Mouse (Mus musculus): ENCODE data around the gene Mvp.

Gene Mvp

DNA sequence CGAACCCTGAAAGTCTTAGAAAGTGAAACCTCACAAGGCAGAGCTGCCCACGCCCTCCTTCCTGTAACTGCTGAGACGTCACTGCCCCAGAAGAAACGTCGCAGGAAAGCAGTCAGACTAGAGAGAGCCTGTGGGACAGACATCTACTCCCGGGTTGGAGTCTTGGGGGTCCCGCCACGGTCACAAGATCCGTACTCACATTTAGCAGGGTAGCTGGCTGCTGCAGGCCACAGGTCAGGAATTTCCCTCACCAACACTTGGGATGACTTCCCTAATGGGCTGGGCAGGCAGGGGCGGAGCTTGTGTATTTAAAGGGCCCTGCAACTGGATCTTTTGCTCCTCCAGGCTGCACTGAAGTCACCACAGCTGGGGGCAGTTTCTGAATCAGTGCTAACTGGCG is at the start of gene Mvp:
TSS of gene Mvp (minus strand) at position 302 of the 400 bp plus-strand sequence.
- DNase-seq (ENCODE audit: low spot score): no peak

DNA sequence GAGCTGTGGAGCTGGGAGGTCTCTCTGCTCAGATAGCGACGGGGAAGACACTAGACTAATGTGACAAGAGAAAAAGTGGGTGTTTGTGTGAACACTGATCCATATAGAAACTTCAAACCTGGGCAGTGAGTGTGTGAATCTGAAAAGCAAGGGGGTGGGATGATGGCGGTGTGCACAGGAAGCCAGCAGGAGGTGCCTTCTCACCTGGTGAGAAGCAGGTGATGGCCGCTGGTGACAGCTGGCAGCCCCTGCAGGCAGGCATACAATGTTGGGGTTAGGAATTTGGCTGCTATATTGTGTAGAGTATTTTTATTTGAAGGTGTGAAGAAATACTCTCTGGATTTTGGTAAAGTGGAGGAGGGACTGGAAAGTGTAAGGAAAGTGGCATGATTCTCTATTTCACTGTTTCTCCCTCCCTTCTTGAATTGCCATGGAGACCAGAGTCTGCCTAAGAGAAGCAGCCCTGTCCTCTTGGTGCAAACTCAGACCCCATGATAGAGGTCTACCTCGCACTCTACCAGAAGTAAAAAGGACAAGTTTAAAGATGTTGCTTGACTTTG is 40.7 kb upstream of the Mvp start:
- no peak for DNase-seq (ENCODE audit: low spot score)

DNA sequence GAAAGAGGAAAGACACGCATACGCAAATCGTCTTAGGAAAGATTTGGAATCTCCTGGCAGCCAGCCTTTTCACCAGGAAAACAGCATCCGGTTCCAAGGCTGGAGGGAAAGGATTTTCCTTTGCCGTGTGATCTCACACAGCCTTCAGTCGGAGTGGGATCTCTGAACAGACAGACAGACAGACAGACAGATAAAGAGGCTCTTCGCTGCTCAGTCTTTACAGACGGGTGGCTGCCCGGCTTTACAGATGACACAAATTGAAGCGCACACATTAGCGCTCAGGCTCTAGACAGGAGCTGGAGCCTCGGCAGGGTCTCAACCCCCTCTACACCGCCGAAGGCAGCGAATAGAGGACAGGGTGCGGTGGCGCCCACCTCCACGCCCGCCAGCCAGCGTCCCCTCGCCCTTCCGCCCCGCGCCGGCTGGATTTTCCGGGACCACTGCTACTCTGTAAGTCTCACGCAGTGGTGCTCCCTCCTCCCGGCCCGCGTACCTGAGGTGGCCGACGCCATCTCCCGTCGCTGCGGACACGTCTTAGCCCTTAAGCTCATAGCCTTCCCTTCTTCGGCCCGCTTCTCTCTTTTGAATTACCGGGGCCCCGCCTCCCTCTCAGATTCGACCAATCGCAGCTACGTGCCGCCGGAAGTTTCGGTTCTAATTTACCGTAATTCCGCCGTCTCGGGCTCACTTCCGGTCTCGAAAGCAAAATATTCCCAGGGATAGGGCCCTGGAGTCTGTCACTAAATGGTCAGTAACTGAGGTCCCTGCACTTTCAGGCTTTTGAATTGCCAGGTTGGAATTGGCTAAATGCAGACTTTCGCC is 27.6 kb upstream of the Mvp start, which contains the start of gene Kif22:
TSS of gene Kif22 (minus strand) at position 621 of the 822 bp plus-strand sequence.
- DNase-seq (ENCODE audit: low spot score): no peak

DNA sequence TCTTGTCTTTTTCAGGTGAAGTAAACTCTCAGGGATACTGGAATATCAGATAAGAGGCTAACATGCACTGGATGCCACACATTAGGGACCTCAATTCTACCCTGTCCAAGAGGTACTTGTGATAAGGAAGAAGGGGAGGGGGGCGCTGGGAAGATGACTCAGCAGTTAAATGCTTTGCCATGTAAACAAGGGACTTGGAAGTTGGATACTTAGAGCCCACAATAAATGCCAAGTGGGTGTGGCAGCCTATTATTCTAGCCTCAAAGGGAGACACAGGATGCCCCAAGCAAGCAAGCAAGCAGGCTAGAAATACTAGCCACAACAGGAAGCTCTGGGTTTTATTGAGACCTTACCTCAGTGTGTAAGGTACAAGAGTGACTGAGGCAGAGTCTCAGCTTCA is 16.8 kb upstream of the Mvp start:
- no peak for DNase-seq (ENCODE audit: low spot score)

DNA sequence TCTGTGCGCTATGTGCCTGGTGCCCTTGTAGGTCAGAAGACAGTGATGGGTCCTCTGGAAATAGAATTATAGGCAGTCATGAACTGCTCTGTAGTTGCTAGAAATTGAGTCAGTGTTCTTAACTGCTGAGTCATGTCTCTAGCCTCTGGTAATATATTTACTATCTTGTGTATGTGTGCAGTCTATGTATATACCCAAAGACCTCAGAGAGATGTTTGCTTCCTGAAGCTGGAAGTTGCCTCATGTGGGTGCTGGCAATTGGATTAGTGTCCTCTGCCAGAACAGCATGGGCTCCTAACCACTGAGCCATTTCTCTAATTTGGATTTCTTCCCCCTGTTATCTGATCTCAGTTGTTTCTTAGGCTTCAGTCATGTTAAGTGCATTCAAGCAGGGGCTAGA is 15.8 kb upstream of the Mvp start:
- DNase-seq (ENCODE audit: low spot score): no peak

DNA sequence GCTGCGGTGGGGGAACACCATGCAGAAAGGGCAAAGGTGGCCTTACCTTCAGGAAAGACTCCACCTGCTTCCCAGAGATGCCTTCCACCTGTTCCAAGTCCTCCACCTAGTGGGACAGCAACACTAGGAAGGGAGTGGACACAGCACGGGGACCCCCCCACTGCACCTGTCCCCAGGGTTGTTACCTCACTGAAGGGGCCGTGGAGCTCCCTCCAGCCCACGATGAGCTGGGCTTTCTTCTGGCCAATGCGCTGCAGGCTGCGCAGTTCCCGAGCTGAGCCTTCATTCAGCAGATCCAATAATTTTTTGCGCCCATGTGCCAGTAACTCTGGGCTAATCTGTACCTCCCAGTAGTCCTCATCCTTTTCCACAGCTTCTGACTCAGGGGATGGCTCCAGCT is 13.5 kb upstream of the Mvp start:
- no peak for DNase-seq (ENCODE audit: low spot score)

DNA sequence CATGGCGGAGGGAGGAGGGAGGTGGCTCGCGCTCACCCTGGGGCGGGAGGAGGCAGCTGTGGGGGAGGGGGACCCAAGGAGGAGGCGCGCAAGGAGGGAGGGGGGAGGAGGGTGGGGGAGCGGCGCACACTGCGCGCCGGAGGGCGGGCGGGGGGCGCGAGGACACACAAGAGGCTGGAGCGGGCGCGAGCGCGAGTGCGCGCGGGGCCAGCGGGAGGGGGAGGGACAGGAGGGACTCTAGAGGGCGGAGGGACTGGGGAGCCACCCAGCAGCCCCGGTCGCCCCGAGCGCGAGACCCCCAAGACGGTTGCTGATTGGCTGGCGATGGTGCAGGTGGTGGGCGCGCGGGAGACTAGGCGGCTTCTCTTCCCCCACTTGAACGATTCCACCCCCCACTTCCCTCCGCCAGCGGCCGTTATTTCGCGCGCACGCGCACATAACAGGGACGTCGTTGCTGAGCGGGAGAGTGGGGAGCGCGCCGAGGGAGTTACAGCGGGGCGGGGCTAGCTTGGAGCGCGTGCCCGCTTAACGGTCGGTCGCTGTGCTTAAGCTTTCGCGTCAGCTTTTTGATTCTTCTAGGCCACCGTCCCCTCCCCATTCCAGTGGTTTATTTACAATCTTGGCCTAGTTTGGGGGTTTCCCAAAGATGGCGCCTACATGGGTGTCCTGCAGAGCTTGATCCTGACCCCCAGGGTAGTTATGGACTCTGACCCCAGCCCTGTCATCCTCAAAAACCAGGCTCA is 12.7 kb upstream of the Mvp start, which contains the start of gene Maz:
TSS of gene Maz (minus strand) at position 54 of the 743 bp plus-strand sequence.
- peak; percentile 99 for DNase-seq (ENCODE audit: low spot score)

DNA sequence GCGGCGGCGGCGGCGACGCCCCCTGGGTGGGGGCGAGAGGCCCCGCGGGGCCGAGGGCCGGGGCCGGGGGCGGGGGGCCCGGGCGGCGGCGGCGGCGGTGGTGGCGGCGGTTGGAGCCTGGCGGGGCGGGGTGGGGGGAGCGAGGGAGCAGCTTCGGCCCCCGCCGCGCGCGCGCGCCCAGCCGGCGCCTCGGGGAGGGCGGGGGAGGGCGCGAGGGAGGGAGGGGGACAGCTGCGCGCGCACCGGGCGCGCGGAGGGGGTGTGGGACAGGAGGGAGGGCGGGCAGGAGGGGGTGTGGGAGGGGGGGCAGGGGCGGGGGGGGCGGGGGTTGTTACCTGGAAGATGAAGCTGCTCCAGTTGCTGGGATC is 12.2 kb upstream of the Mvp start:
- DNase-seq (ENCODE audit: low spot score): no peak

DNA sequence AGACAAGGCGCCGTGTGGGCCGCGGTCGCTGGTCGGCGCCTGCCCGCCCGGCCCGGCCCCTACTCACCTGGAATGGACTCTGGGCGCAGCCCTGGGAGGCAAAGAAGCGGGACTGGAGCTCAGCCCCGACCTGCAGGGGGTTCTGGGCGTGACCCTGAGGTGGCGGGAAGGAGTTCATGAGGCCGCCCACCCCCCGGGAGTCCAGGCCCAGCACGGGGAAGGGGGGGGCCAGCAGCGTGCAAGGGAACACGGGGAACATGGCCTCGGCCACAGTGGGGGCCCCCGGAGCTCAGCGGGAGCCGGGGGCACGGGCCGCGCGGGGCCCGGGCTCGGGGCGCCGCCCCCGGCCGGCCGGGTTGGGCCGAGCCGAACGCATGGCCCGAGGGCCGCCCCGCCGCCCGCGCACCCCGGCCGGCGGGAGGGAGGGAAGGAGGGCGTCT is 11.8 kb upstream of the Mvp start:
- no peak for DNase-seq (ENCODE audit: low spot score)

DNA sequence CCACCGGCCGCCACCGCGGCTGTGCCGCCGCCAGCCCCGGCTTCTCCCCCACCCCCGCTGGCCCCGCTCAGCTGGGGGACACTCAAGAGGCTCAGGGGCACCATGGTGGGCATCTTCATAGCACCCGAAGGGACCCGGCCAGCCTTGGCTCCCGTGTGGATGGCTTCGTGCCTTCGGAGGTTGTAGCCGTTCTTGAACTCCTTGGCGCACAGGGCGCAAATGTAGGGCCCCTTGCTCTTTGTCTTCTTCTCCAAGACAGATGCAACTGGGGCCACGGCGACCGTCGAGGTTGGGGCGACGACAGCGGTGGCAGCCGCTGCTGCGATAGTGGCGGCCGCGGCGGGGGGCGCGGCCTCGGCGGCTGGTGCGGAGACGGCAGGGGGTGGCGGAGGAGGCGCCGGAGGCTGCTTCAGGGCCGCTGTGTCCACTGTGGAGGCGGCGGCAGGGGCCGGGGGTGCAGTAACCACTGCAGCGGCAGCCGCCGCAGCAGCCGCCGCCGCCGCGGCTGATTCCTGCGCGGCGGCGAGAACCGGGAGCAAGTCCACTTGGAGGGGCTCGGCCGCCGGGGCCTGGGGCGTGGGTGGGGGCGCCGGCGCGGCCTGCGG is 11.2 kb upstream of the Mvp start:
- DNase-seq (ENCODE audit: low spot score): no peak

DNA sequence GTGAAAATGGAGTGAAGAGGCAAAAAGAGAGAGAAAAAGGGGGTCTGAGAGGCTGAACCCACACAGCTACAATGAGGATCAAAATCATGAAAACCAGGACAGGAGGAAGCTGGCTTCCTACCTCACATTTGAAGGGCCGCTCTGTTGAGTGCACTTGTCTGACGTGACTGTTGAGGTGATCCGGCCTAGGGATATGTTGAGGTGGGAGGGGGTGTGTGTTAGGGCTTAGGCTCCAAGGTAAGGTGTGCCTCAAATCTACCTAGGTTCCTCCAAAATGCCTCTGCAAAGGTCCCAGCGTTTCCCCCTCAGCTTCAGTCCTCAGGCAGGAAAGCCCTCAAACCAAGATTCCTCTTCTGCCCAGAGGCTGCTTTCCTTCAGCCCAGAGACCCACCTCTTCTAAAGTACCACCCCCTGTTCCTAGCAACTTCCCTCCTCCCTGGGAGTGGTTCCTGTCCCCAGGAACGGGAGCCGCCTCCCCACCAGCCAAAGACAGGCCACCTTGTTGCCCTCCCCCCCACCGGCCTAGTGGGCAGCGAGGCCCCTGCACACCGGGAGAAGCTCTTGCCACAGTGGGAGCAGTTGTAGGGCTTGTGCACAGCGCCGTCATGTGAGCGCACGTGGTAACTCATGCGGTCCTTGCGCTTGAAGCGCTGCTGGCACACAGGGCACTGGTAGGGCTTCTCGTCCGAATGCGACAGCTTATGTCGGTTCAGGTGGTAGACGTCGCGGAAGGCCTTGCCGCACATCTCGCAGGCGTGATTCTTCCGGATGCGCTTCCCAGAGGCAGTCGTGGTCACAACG is 10.5 kb upstream of the Mvp start:
- DNase-seq (ENCODE audit: low spot score): peak; percentile 68

DNA sequence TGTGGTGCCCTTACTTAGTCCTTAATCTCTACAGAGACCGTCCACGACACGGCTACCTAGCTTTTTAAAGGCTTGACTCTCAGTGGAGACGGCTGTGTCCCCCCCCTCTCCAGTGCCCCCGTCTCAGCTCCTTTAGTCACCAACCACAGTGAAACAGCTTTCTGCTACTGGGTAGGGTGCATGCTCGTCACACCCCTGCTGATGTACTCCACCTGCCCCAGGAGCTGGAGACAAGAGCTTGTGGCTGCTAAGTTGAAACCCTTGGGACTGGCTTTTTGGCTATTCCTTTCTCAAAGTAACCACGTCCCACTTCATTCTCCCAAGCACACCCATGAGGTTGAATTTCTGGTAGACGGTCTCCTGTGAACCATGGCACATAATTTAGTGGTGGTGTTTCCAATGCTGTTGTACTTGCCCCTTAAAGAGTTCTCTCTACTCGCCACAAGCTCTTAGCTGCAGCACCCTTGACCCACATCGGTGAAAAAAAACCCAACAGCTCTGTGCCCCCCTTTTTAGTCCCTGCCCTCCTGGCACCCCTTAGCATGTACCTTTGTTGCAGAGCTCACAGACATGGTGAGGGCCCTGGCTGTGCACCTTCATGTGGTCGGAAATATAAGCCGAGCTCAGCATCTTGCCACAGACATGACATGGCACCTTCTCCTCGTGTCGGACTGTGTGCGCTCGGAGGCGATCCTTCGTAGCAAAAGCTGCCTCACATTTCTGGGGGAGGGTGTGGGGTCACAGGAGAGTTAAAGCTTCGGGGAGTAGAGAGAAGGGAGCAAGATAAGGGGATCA is 9.7 kb upstream of the Mvp start:
- DNase-seq (ENCODE audit: low spot score): no peak

DNA sequence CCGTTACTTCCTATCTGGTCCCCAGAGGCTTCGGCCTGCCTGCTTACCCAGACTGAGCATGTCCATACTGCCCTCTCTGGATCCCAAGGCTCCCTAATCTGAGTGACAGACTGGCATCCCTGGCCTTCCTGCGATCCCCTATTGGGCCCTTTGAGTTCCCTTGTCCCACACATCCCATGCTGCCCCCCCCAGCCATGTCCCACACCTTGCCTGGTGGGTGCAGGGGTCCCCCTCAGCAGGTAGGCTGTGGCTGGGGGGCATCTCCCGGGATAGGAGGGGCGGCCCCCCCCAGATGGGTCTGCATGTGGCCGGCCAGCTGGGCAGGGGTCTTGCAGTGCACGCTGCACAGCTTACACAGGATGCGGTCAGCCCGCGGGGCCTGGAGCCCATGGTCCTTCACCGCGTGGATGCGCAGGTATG is 8.9 kb upstream of the Mvp start:
- no peak for DNase-seq (ENCODE audit: low spot score)

DNA sequence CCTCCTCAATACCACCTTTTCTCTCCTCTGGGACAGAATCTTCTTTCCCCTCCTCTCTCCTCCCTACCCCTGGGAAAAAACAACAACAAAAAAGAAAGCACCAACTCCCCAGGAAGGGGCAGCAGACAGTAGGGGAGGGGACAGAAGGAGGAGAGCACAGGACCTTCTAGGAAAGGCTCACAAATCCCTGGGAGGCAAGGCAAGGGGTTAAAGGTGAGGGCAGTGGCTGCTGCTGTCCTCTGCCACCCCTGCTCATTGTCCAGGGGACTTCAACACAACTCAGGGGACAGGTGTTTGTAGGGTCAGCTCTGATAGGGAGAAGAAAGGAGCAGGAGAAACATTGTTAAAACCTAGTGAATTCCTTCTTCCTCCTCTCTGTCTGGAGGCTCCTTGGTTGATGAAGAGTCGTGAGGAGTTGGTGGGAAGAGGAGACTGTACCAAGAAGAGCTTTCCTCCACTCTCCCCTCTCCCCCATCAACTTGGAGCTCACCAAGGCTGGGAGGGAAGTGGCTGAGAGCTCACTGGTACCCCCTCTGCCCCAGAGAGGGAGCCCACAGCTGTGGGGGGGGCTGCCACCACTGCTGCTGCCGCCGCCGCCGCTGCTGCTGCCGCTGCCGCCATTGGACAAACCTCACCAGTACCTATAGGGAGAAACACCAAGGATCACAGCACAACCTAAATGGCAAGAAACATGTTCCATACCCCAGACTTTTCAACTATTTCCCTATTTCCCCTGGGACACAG is 8.3 kb upstream of the Mvp start:
- DNase-seq (ENCODE audit: low spot score): no peak

DNA sequence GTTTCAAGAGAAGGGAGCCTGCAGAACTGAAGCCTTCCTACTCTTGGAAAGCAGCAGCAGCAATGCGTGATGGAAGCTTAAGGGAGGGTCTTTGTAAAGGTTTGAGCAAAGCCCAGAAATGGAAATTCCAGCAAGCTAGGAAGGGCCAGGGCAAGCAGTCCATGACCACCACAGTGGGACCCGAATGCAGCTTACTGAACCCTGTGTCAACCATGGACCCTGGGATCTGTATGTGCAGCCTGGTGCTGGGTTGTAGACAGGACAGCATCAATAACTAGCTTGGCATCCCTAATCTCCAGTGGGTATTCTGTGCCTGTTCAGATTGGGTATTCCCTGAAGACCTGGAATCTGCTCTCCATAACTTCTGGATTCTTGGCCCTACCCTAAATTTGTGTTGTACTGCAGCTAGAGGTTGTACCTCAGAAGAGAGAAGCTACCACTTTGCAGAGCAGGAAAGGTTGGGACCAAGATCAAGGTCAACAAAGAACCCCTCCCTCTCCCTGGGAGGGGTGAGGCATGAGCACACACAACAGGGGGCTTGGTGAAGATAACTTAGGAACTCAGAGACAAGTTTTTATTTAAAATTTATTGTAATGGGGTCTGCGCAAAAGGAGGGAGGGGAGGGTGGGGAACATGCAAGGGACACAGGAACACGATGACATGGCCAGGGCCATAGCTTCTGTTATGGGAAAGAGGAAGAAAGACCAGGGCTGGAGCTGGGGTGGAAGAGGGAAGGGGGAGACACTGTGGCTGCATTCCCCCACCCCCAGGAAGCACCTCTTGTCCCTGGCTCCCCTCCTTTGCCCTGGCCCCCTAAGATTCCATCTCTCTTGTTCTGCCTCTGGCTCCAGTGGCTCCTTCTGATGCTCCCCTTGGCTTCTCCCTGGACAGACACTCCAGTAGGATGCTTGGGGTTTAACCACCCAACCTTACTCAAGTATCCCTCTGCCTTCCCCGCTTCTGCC is 7.4 kb upstream of the Mvp start:
- no peak for DNase-seq (ENCODE audit: low spot score)

DNA sequence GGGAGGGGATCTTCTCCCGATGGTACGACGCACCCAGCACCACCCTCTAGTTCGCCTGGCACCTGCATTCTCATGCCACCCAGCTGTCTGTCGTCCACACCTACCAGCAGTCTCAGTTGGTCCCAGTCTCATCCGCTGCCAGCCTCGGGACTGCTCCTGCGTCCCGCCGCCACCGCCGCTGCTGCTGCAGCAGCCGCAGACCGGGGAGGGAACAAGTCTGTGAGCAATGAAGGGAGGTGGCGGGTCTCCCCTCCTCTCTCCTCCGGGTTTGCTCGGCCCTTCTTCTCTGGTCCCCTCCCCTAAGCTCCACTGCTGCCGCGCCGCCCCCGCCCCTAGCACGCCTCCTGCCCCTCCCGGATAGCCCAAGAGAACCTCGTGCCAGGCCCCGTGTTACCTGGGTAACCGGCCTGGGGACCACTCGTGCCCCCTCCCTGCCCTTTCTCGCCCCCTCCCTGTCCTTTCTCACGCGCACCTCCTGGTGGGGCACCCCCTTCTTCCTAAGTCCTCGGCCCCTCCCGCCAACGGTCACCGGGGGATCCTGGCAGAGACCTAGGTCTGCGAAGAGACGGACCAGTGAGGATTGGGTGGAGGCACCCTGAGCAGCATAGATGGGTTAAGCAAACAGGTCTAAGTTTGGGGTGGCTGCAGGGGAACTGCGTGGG is 6.6 kb upstream of the Mvp start, which contains the start of the genes Gm42742 and Prrt2:
TSS of gene Gm42742 (minus strand) at position 197 of the 662 bp plus-strand sequence.
TSS of gene Prrt2 (minus strand) at position 311 of the 662 bp plus-strand sequence.
- no peak for DNase-seq (ENCODE audit: low spot score)

DNA sequence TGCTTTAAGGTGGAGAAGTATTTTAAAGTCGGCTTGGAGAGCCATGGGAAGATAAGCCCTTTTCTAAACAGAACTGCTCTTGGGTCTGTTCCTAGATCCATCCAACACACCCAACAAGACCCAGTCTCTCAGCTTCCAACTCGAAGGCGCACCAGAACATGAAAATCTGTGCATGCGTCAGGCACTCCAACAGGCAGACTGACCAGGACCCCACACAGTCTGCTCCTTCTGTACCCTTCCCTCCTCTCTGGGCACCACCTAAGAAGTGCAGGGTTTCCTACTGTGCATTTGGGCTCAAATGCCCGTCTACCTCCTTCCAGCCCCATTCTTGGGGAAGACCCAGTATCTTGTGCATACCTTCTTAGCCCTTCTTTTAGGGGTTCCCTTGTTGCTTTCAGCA is 6.1 kb upstream of the Mvp start:
- DNase-seq (ENCODE audit: low spot score): no peak

DNA sequence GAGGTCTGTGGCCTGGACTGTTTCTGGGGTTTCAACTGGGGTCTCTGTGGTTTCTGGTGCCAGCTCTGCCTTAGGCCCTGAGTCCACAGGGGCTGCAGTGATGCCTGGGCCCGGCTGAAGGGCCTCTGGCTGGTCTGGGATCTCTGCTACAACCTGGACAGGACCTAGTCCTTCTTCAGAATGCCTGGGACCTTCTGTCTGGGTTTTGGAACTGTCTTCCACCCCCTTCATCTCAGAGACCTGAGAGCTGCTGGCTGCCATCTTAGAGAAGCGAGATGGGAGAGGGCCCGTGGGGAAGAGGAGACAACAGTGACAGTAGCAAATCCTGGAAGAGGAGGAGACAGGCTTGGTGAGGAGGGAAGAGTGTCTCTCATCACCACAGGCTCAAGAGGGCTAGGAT is 5.6 kb upstream of the Mvp start:
- no peak for DNase-seq (ENCODE audit: low spot score)
